Mouse (Mus musculus) liver, embryonic 12.5 days (tissue): ENCODE data around the gene Olfr452. TPM values are rescaled to one million over a fixed set of nuclear protein-coding genes. Genes with fewer than 3 reads are reported as not detected.

Experiments used
- ATAC-seq: fragments of 200-750 bp; cut with Nextera tagmentation; 2 replicates; pipeline ENCODE4 v1.8.0; 2017; ENCODE audit warnings: moderate number of reproducible peaks, mild to moderate bottlenecking, moderate library complexity
- H3K27ac ChIP-seq: fragments of 300-500 bp; sonication (generic); 2 replicates; pipeline ENCODE4 v1.5.1; 2016; ENCODE audit warnings: mild to moderate bottlenecking
- H3K27me3 ChIP-seq: fragments of 300-500 bp; sonication (generic); replicated peaks from 2 replicates; pipeline ENCODE4 v1.6.1; 2016; ENCODE audit warnings: mild to moderate bottlenecking, moderate library complexity
- H3K36me3 ChIP-seq: fragments of 300-500 bp; sonication (generic); 2 replicates; pipeline ENCODE4 v1.6.1; 2016; ENCODE audit warnings: mild to moderate bottlenecking, moderate library complexity
- H3K4me1 ChIP-seq: fragments of 300-500 bp; sonication (generic); 2 replicates; pipeline ENCODE4 v1.6.1; 2016
- H3K4me2 ChIP-seq: fragments of 300-500 bp; sonication (generic); 2 replicates; pipeline ENCODE4 v1.6.1; 2016; ENCODE audit warnings: mild to moderate bottlenecking, moderate library complexity
- H3K4me3 ChIP-seq: fragments of 300-500 bp; sonication (generic); 2 replicates; pipeline ENCODE4 v1.5.1; 2016; ENCODE audit warnings: mild to moderate bottlenecking, moderate library complexity
- H3K9ac ChIP-seq: fragments of 300-500 bp; sonication (generic); 2 replicates; pipeline ENCODE4 v1.6.1; 2016; ENCODE audit warnings: mild to moderate bottlenecking, moderate library complexity
- H3K9me3 ChIP-seq: fragments of 300-500 bp; sonication (generic); replicated peaks from 2 replicates; pipeline ENCODE4 v1.6.1; 2016; ENCODE audit warnings: mild to moderate bottlenecking, moderate library complexity
- WGBS: fragments of 180-500 bp; shearing (Covaris S2); methylation state at CpG from one replicate; pipeline ENCODE4 v1.1.7; 2016; ENCODE audit not compliant: insufficient replicate concordance; 5-methylcytosine and 5-hydroxymethylcytosine counted together
- polyA plus RNA-seq: library from polyadenylated mRNA; unstranded; fragments of >200 nt; fragmentation: Nextera tagmentation; extraction: Ambion mirVana; gene quantifications from 2 replicates; pipeline ENCODE4 v1.2.1, GENCODE M21; 2016

Olfr452 gene
- not detected in 2 replicates for polyA plus RNA-seq

GRCm38 (mm10) chr6:42784793-42785192 is at the start of gene Olfr452:
TSS of gene Olfr452 (plus strand) at chr6:42785093.
- Histone ChIP-seq H3K27ac (no peak within 1 kb of the TSS), H3K4me2 (no peak within 1 kb of the TSS)
- ATAC-seq: no peak

GRCm38 (mm10) chr6:42739071-42739470 is 45.8 kb upstream of the Olfr452 start, which contains the start of gene Olfr453:
TSS of gene Olfr453 (plus strand) at chr6:42739371.
- Histone ChIP-seq H3K9me3 (no peaks in the 10 kb centered on the region), H3K4me1 (no peaks in the 10 kb centered on the region), H3K4me2 (no peak within 1 kb of the TSS), H3K27ac (no peak within 1 kb of the TSS), H3K4me3 (no peak within 1 kb of the TSS), H3K27me3 (no peaks in the 10 kb centered on the region), H3K36me3 (no peaks in the 10 kb centered on the region), H3K9ac (no peak within 1 kb of the TSS)
- no peak for ATAC-seq
- WGBS: 80% methylated on average over 1 of the region's 1 CpGs

More at GRCm38 (mm10) chr6:42784793-42785192, at the start of gene Olfr452:
- H3K9ac ChIP-seq: no peak within 1 kb of the TSS
- no peaks in the 10 kb centered on the region for H3K27me3 ChIP-seq
- H3K4me3 ChIP-seq: no peak within 1 kb of the TSS
- no peaks in the 10 kb centered on the region for H3K4me1 ChIP-seq
- no peaks in the 10 kb centered on the region for H3K36me3 ChIP-seq
- H3K9me3 ChIP-seq: no peaks in the 10 kb centered on the region

GRCm38 (mm10) chr6:42742303-42742702 is 42.6 kb upstream of the Olfr452 start:
- H3K4me1 ChIP-seq: no peaks in the 10 kb centered on the region

GRCm38 (mm10) chr6:42747846-42748245 is 37.0 kb upstream of the Olfr452 start:
- no peak overlapping the region for H3K27ac ChIP-seq
- ATAC-seq: no peak
- H3K4me2 ChIP-seq: no peak overlapping the region
- no peak overlapping the region for H3K4me3 ChIP-seq
- no peaks in the 10 kb centered on the region for H3K36me3 ChIP-seq
- no peak overlapping the region for H3K9ac ChIP-seq
- H3K27me3 ChIP-seq: no peaks in the 10 kb centered on the region
- no peaks in the 10 kb centered on the region for H3K9me3 ChIP-seq
- H3K4me1 ChIP-seq: no peaks in the 10 kb centered on the region

More at GRCm38 (mm10) chr6:42742303-42742702, 42.6 kb upstream of the Olfr452 start:
- H3K4me3 ChIP-seq: no peak overlapping the region
- WGBS: 61% methylated on average over 5 of the region's 5 CpGs
- no peaks in the 10 kb centered on the region for H3K27me3 ChIP-seq
- no peaks in the 10 kb centered on the region for H3K36me3 ChIP-seq
- no peak overlapping the region for H3K9ac ChIP-seq
- H3K27ac ChIP-seq: no peak overlapping the region
- ATAC-seq: no peak
- H3K9me3 ChIP-seq: no peaks in the 10 kb centered on the region
- no peak overlapping the region for H3K4me2 ChIP-seq

- Histone ChIP-seq H3K36me3 (no peaks in the 10 kb centered on the region), H3K4me2 (no peak within 1 kb of the TSS), H3K4me1 (no peaks in the 10 kb centered on the region), H3K27ac (no peak within 1 kb of the TSS), H3K4me3 (no peak within 1 kb of the TSS), H3K9ac (no peak within 1 kb of the TSS), H3K27me3 (no peaks in the 10 kb centered on the region), H3K9me3 (no peaks in the 10 kb centered on the region)
- no peak for ATAC-seq
- WGBS: 45% methylated on average over 1 of the region's 1 CpGs
Observed at GRCm38 (mm10) chr6:42756104-42756503, 28.8 kb upstream of the Olfr452 start, which contains the start of gene Olfr38. TSS of gene Olfr38 (plus strand) at chr6:42756404.

- H3K9me3 ChIP-seq: no peaks in the 10 kb centered on the region
- H3K4me2 ChIP-seq: no peak overlapping the region
- no peak overlapping the region for H3K9ac ChIP-seq
- H3K4me1 ChIP-seq: no peaks in the 10 kb centered on the region
- H3K27ac ChIP-seq: no peak overlapping the region
- H3K27me3 ChIP-seq: no peaks in the 10 kb centered on the region
- H3K36me3 ChIP-seq: no peaks in the 10 kb centered on the region
- H3K4me3 ChIP-seq: no peak overlapping the region
- WGBS: 65% methylated on average over 1 of the region's 1 CpGs
- no peak for ATAC-seq
Observed at GRCm38 (mm10) chr6:42777066-42777465, 7.8 kb upstream of the Olfr452 start.

- WGBS: 33% methylated on average over 4 of the region's 4 CpGs
Observed at GRCm38 (mm10) chr6:42790247-42790948, 5.5 kb downstream of the Olfr452 start.

GRCm38 (mm10) chr6:42790949-42791556 is 6.2 kb downstream of the Olfr452 start:
- H3K36me3 ChIP-seq: no peaks in the 10 kb centered on the region
- ATAC-seq: no peak
- H3K4me1 ChIP-seq: no peaks in the 10 kb centered on the region
- no peak overlapping the region for H3K27ac ChIP-seq
- H3K4me3 ChIP-seq: no peak overlapping the region
- no peak overlapping the region for H3K9ac ChIP-seq
- WGBS: 64% methylated on average over 9 of the region's 9 CpGs
- H3K4me2 ChIP-seq: no peak overlapping the region
- H3K27me3 ChIP-seq: no peaks in the 10 kb centered on the region
- H3K9me3 ChIP-seq: no peaks in the 10 kb centered on the region

More at GRCm38 (mm10) chr6:42790247-42790948, 5.5 kb downstream of the Olfr452 start:
- ATAC-seq: no peak
- Histone ChIP-seq H3K4me2 (no peak overlapping the region), H3K4me3 (no peak overlapping the region), H3K27ac (no peak overlapping the region), H3K9me3 (no peaks in the 10 kb centered on the region), H3K36me3 (no peaks in the 10 kb centered on the region), H3K9ac (no peak overlapping the region), H3K27me3 (no peaks in the 10 kb centered on the region), H3K4me1 (no peaks in the 10 kb centered on the region)

- no peaks in the 10 kb centered on the region for H3K27me3 ChIP-seq
- no peak overlapping the region for H3K4me3 ChIP-seq
- 72% methylated on average over 3 of the region's 3 CpGs for WGBS
- no peaks in the 10 kb centered on the region for H3K9me3 ChIP-seq
- no peaks in the 10 kb centered on the region for H3K4me1 ChIP-seq
- ATAC-seq: no peak
- H3K27ac ChIP-seq: no peak overlapping the region
- H3K9ac ChIP-seq: no peak overlapping the region
- no peaks in the 10 kb centered on the region for H3K36me3 ChIP-seq
- no peak overlapping the region for H3K4me2 ChIP-seq
Observed at GRCm38 (mm10) chr6:42794982-42795381, 10.1 kb downstream of the Olfr452 start.

GRCm38 (mm10) chr6:42811639-42812038 is 26.7 kb downstream of the Olfr452 start, which contains the start of gene Olfr450:
TSS of gene Olfr450 (plus strand) at chr6:42811939.
- WGBS: 46% methylated on average over 1 of the region's 1 CpGs
- Histone ChIP-seq H3K9ac (no peak within 1 kb of the TSS), H3K9me3 (no peaks in the 10 kb centered on the region), H3K4me1 (no peaks in the 10 kb centered on the region), H3K4me3 (no peak within 1 kb of the TSS), H3K27ac (no peak within 1 kb of the TSS), H3K4me2 (no peak within 1 kb of the TSS), H3K36me3 (no peaks in the 10 kb centered on the region), H3K27me3 (no peaks in the 10 kb centered on the region)
- ATAC-seq: no peak

GRCm38 (mm10) chr6:42834084-42834483 is 49.2 kb downstream of the Olfr452 start, which contains the start of gene Olfr449:
TSS of gene Olfr449 (plus strand) at chr6:42834384.
- Histone ChIP-seq H3K4me2 (no peak within 1 kb of the TSS), H3K9ac (no peak within 1 kb of the TSS), H3K4me1 (no peaks in the 10 kb centered on the region), H3K4me3 (no peak within 1 kb of the TSS), H3K27me3 (no peaks in the 10 kb centered on the region), H3K36me3 (no peaks in the 10 kb centered on the region), H3K27ac (no peak within 1 kb of the TSS), H3K9me3 (no peaks in the 10 kb centered on the region)
- no peak for ATAC-seq
